Mouse (Mus musculus) right cerebral cortex, postnatal 14 days (tissue): ENCODE data around the gene Slc1a4.

Experiments used
- DNase-seq: peaks from one replicate; pipeline ENCODE4 v3.0.0; 2022

Gene Slc1a4

GRCm38 (mm10) chr11:20324006-20324405, 8.5 kb downstream of the Slc1a4 start:
- no peak for DNase-seq

GRCm38 (mm10) chr11:20322366-20322765, 10.1 kb downstream of the Slc1a4 start:
- DNase-seq = no peak

- DNase-seq = no peak
Observed at GRCm38 (mm10) chr11:20320661-20321060, 11.9 kb downstream of the Slc1a4 start.

GRCm38 (mm10) chr11:20318659-20319454, 13.7 kb downstream of the Slc1a4 start:
- DNase-seq = no peak

GRCm38 (mm10) chr11:20313576-20313975, 18.9 kb downstream of the Slc1a4 start:
- no peak for DNase-seq

GRCm38 (mm10) chr11:20309044-20309443, 23.5 kb downstream of the Slc1a4 start:
- DNase-seq = no peak

GRCm38 (mm10) chr11:20307409-20307808, 25.1 kb downstream of the Slc1a4 start:
- DNase-seq = no peak

GRCm38 (mm10) chr11:20305641-20306040, 26.9 kb downstream of the Slc1a4 start:
- DNase-seq = no peak

GRCm38 (mm10) chr11:20304341-20304740, 28.2 kb downstream of the Slc1a4 start:
- peak; percentile 59 for DNase-seq

- DNase-seq = no peak
Observed at GRCm38 (mm10) chr11:20301332-20301731, 31.2 kb downstream of the Slc1a4 start.

GRCm38 (mm10) chr11:20300850-20301249, 31.7 kb downstream of the Slc1a4 start:
- no peak for DNase-seq

- DNase-seq = no peak
Observed at GRCm38 (mm10) chr11:20299900-20300299, 32.6 kb downstream of the Slc1a4 start.

GRCm38 (mm10) chr11:20284463-20284862, 48.0 kb downstream of the Slc1a4 start:
- DNase-seq = no peak

GRCm38 (mm10) chr11:20282601-20283219, 49.8 kb downstream of the Slc1a4 start:
- no peak for DNase-seq

GRCm38 (mm10) chr11:20280982-20281381, 51.5 kb downstream of the Slc1a4 start:
- no peak for DNase-seq

- no peak for DNase-seq
Observed at GRCm38 (mm10) chr11:20278702-20279101, 53.8 kb downstream of the Slc1a4 start.

- DNase-seq = no peak
Observed at GRCm38 (mm10) chr11:20277106-20277505, 55.4 kb downstream of the Slc1a4 start.

GRCm38 (mm10) chr11:20275974-20276373, 56.5 kb downstream of the Slc1a4 start:
- DNase-seq = no peak

GRCm38 (mm10) chr11:20269885-20270284, 62.6 kb downstream of the Slc1a4 start:
- DNase-seq = no peak

GRCm38 (mm10) chr11:20262628-20263380, 69.7 kb downstream of the Slc1a4 start:
- no peak for DNase-seq

GRCm38 (mm10) chr11:20254791-20255190, 77.7 kb downstream of the Slc1a4 start:
- no peak for DNase-seq

- DNase-seq = no peak
Observed at GRCm38 (mm10) chr11:20253088-20253487, 79.4 kb downstream of the Slc1a4 start.
